Mouse (Mus musculus) right cerebral cortex, postnatal 36 days (tissue): ENCODE data around the gene Dnajc13.
A peak's percentile ranks its signal among the peaks of the same experiment; 100 is the strongest.

Source experiments
- DNase-seq, 2 experiments: peaks; one replicate each; pipeline ENCODE4 v3.0.0; 2022; ENCODE audit warnings: low spot score in 2 of 2, mixed read lengths in 1 of 2

Dnajc13 gene

GRCm38 (mm10) chr9:104123101-104123500, 139.6 kb downstream of the Dnajc13 start:
- no peak for DNase-seq

- no peak for DNase-seq
Observed at GRCm38 (mm10) chr9:104109151-104109550, 153.6 kb downstream of the Dnajc13 start.

DNA sequence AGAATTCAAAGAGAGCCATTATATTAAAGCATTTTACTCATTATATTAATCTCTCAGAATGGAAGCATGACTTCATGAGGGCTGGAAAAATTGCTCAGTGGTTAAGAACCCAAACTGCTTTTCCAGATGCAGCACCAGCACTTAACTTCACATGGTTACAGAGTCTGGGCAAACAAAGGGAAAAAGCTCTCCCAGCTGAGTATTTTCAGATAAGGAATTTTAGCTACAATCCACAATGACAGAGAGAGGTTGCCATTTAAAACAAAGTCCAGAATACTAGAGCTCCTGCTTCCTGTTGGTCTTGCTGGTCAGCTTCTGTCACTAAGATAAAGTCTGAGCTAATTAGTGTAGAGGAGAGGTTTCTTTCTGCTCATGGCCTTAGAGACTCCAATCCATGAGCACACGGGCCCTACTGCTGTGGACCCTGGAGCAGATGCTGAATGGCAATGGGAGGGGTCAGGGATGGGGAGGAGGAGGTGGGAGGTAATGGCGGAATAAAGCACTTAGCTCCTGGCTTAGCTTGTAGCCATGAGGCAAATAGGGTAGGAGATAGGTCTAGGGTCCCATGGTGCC, 154.1 kb downstream of the Dnajc13 start:
- no peak for DNase-seq

DNA sequence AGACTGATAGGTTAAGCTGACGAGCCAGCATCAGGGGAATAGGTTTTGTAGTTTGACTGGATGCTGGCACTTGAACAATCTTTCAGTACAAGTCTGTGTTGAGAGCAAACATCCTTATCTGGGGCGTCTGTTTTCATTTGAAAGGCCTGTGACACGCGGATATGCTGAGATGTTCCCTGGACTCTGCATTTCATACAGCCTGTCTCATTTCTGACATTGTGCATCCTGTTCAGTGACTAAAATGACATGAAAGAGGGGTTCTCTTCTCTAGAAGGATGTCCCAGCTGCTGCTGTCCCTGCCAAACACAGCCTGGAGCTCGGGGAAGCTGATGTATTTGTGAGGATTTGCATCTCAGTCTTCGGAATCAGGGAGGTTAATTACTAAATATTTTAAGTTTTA, 155.2 kb downstream of the Dnajc13 start:
- no peak for DNase-seq

DNA sequence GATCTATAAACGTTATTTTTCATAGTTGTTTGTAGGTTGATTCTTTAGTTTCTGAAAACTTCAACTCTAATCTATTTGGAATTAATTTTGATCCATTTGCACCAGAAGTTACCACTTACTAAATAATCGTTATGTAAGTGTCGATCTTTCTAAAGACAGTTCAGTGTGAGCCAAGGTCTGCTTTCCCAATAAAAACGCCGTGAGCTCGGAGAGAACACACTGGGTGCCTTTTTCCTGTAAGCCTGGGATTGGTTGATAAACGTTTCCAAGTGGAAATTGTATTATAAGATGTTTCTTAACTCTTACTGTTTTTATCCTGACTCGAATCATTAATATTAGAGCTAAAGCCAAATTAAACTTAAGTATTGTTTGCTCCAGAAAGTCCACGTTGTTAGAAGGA, 155.8 kb downstream of the Dnajc13 start:
- no peak for DNase-seq

- DNase-seq: no peak
Observed at GRCm38 (mm10) chr9:104104986-104105385, 157.7 kb downstream of the Dnajc13 start.

GRCm38 (mm10) chr9:104102901-104103300, 159.8 kb downstream of the Dnajc13 start:
- DNase-seq: no peak

GRCm38 (mm10) chr9:104102301-104102700, 160.4 kb downstream of the Dnajc13 start:
- DNase-seq: no peak

GRCm38 (mm10) chr9:104101458-104101857, 161.3 kb downstream of the Dnajc13 start:
- peak in 1 of 2 experiments; percentile 31 for DNase-seq
